Mouse (Mus musculus): ENCODE measurements around the gene Ptprn2.

DNA sequence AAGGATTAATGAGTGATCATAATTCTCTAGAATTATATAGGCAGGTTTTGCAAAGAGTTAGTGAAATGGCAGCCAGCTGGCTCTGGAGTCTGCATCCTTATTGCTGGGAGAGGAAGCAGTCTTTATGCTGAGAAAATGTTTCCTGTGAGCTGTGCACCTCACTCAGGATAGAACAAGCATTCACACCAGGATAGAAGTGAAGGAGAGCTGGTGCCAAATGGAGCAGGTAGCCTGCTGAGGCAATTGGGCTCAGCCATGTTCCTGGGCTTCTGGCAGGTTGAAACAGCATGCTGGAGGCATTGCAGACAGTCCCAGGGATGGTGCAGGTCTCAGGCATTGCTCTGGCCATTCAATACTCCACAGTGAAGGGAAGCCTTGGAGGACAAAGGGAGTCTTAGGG lies 47.8 kb downstream of the Ptprn2 start:
- TF ChIP-seq POLR2A (IDR thresholded peaks at IDR 0.05; ENCODE audit: control insufficient read depth, extremely low read depth, insufficient read depth, low read length, poor library complexity) (no peak), CTCF (IDR thresholded peaks at IDR 0.05; ENCODE audit: borderline replicate concordance, control insufficient read depth, extremely low read depth, insufficient read depth, low read length, poor library complexity) (no peak)
